Mouse (Mus musculus) G1E (cell line): ENCODE measurements at regions not wholly inside any gene's neighbourhood (a gene's known extent, or its start where the extent isn't known, plus 50 kb on each side); places are given as distances from the start of the nearest gene placed in this dataset.

Source experiments
- CTCF ChIP-seq: IDR thresholded peaks from 2 replicates; pipeline ENCODE4 v1.5.1; 2012; ENCODE audit warnings: low read depth, low read length, inconsistent platforms, mixed read lengths
- TAL1 ChIP-seq: conservative IDR thresholded peaks from 2 replicates; pipeline ENCODE4 v1.6.1; 2012; ENCODE audit warnings: low read depth, low read length, inconsistent platforms, mixed read lengths

- TF ChIP-seq TAL1 (no peak), CTCF (no peak)
These were observed 412.8 kb downstream of the Trim52 start for GRCm38 (mm10) chr14:106518552-106519358.
